Mouse (Mus musculus) thymus, postnatal 10 days (tissue): ENCODE data around the gene Adam15.

Experiments
- DNase-seq, 2 experiments: peaks; one replicate each; pipeline ENCODE4 v3.0.0; 2021; ENCODE audit warnings: low spot score in 2 of 2

Gene Adam15

DNA sequence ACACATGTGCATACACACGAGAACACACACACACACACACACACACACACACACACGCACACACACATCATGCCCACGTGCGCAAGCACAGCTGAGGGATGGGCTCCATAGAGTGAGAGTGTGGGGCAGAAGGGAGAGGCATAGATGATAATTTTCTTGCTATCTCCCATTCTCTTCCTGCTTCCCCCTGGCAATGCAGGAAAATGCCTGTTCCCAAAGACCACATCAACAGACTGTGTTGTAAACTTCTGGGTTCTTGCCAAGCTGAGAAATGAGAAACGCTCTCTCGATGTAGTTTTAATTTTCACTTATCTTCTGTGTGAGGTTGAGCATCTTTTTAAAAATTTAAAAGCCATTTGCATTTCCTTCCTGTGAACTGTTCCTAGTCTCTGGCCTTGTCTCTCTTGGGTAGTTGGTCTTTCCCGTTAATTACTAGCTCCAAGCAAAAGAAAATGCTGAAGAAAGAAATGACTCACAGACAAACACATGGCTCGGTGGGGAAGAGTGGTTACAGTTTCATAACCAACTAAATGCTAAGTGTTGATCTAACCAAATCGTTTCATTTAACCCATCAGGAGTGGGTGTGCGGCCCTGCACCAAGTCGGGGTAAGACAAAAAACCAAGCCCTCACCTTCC, 52.9 kb downstream of the Adam15 start:
- DNase-seq = no peak

DNA sequence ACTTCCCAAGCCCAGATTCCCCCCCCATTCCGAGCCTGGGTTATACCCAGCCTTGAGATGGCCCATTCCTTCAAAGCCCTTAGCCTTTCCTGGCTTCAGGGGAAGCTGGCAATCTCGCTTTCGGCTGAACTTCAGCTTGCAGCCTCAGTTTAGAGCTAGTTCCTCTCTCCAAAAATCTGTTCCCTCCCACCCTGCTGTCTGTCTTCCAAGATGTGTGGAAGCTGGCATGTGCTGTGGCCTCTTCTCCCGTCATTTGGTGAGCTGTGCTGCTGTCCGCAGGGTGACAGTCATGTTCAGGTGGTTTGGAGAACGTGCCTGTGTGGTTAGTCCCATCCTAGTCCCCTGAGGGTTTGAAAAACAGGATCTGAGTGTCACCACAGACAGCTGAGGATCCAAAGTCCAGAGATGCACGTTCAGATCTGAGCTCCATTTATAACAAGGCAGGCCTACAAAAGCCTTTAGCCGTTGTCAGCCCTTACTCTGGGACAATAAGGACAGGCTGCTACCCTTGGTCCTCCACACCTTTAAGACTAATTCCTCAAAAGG, 54.0 kb downstream of the Adam15 start:
- DNase-seq = no peak

DNA sequence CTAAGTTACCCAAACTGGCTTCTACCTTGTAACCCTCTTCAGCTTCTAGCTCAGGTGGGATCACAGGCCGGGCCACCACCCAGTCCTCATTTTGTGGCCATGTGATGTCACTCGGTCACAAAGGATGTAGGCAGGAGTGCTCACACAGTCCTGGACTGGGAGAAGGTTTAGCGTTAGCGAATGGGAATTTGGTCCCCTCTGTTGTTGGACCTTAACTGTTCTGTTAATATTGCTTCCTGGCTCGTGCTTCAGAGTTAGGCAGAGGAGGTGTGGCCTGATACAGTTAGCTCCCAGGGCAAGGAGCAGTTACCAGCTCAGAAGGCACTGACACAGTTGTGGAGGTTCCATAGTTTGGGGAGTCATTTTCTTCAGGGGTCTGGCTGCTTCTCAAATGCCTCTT, 55.6 kb downstream of the Adam15 start:
- DNase-seq = no peak

GRCm38 (mm10) chr3:89293247-89293918, 56.4 kb downstream of the Adam15 start:
- DNase-seq = no peak

DNA sequence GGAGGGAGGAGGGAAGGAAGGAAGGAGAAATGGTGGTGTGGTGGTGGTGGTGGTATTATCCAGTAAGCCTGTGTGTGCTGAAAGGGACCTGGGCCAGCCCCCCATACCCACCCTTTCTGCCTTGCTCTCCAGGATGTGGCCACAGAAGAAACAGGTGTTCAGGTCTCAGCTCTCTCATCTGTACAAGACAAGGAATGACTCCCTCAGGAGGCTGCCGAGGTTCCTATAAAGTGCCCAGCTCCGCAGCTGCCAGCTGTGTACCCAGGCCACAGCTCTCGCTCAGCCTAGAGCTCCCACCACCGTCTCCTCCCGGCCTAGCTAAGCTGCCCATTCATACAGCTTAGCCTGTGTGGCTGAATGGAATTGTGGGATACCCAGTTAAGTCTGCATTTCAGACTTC, 57.5 kb downstream of the Adam15 start:
- peak; percentile 45 to 48 for DNase-seq

GRCm38 (mm10) chr3:89291874-89292273, 57.9 kb downstream of the Adam15 start:
- no peak for DNase-seq
